Mouse (Mus musculus): ENCODE measurements at regions not wholly inside any gene's neighbourhood (a gene's known extent, or its start where the extent isn't known, plus 50 kb on each side); places are given as distances from the start of the nearest gene placed in this dataset.

GRCm38 (mm10) chr2:51549125-51549524 lies 78.2 kb upstream of the Tas2r134 start:
- TF ChIP-seq CTCF (IDR thresholded peaks at IDR 0.05; ENCODE audit: insufficient read depth, low read length) (no peak), POLR2A (IDR thresholded peaks at IDR 0.05; ENCODE audit: borderline replicate concordance, extremely low read depth, low read depth, low read length) (no peak)
